Mouse (Mus musculus): ENCODE measurements at regions not wholly inside any gene's neighbourhood (a gene's known extent, or its start where the extent isn't known, plus 50 kb on each side); places are given as distances from the start of the nearest gene placed in this dataset.

DNA sequence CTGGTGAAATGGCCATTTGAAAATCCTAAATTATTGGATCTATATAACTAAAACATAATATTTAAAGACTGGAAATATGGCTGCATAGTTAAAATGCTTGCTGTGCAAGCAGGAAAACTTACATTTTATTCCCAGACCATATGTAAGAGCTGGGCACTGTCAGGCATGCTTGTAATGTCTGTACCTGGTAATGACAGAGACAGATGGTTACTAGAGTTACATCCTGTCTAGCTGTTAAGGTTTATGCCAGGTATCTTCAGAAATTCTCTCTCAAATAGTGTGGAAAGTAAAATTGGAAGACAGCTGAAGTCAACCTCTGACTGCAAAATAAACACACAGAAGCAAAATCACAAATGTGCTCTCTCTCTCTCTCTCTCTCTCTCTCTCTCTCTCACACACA, 1077.8 kb upstream of the Kcnd2 start:
- no peak for TF ChIP-seq CTCF (IDR thresholded peaks at IDR 0.05; ENCODE audit: borderline replicate concordance, extremely low read depth, insufficient read depth, insufficient read length)
- no peak for TF ChIP-seq POLR2A (IDR thresholded peaks at IDR 0.05; ENCODE audit: borderline replicate concordance, extremely low read depth, insufficient read depth, insufficient read length, poor library complexity, severe bottlenecking)

All from brain, embryonic 14.5 days (tissue).